Mouse (Mus musculus) common myeloid progenitor, adult 5-6 weeks (primary cell): Measurements from ENCODE around the gene Klk7. TPM values are rescaled to one million over a fixed set of nuclear protein-coding genes. Genes with fewer than 3 reads are reported as not detected.

Source experiments
- ATAC-seq: replicated peaks from 2 replicates; pipeline ENCODE4 v1.8.0; 2016; ENCODE audit warnings: low read depth, mild to moderate bottlenecking, moderate TSS enrichment, inconsistent platforms; ENCODE audit not compliant: poor library complexity, severe bottlenecking
- total RNA-seq: library from RNA; stranded (forward); fragments of 200-1000, 187-1606 nt; gene quantifications from 2 replicates; pipeline ENCODE4 v1.2.3, GENCODE M21; 2017

Klk7 gene
- total RNA-seq, 1 experiment from 2014 or later: not detected

GRCm38 (mm10) chr7:43791591-43791990 is 19.5 kb upstream of the Klk7 start, which contains the start of gene Klk9:
Gene Klk9, plus strand, starts transcription at chr7:43791891.
- no peak for ATAC-seq

- ATAC-seq: no peak
Observed at GRCm38 (mm10) chr7:43796355-43796754, 14.7 kb upstream of the Klk7 start.

- peak; percentile 55 for ATAC-seq
Observed at GRCm38 (mm10) chr7:43797333-43797769, 13.7 kb upstream of the Klk7 start, which contains the start of gene Klk8. Gene Klk8, plus strand, starts transcription at chr7:43797577.

GRCm38 (mm10) chr7:43797844-43798462 is 13.1 kb upstream of the Klk7 start:
- ATAC-seq: peak; percentile 81

- ATAC-seq: no peak
Observed at GRCm38 (mm10) chr7:43799876-43800275, 11.2 kb upstream of the Klk7 start.

GRCm38 (mm10) chr7:43815211-43815610 is 4.1 kb downstream of the Klk7 start:
- no peak for ATAC-seq

- no peak for ATAC-seq
Observed at GRCm38 (mm10) chr7:43816746-43817145, 5.7 kb downstream of the Klk7 start.

GRCm38 (mm10) chr7:43821581-43821980 is 10.5 kb downstream of the Klk7 start:
- ATAC-seq: no peak

GRCm38 (mm10) chr7:43824199-43824598 is 13.1 kb downstream of the Klk7 start, which contains the start of gene Klk6:
Gene Klk6, plus strand, starts transcription at chr7:43824499.
- no peak for ATAC-seq

GRCm38 (mm10) chr7:43826056-43826455 is 15.0 kb downstream of the Klk7 start:
- no peak for ATAC-seq

GRCm38 (mm10) chr7:43827706-43828105 is 16.6 kb downstream of the Klk7 start:
- no peak for ATAC-seq

- no peak for ATAC-seq
Observed at GRCm38 (mm10) chr7:43829006-43829405, 17.9 kb downstream of the Klk7 start.

- no peak for ATAC-seq
Observed at GRCm38 (mm10) chr7:43841701-43842100, 30.6 kb downstream of the Klk7 start, which contains the start of gene Klk5. Gene Klk5, plus strand, starts transcription at chr7:43841971.

- ATAC-seq: no peak
Observed at GRCm38 (mm10) chr7:43843801-43844200, 32.7 kb downstream of the Klk7 start.

- ATAC-seq: no peak
Observed at GRCm38 (mm10) chr7:43851616-43852015, 40.5 kb downstream of the Klk7 start.

GRCm38 (mm10) chr7:43854642-43855380 is 43.7 kb downstream of the Klk7 start:
- ATAC-seq: no peak

- ATAC-seq: no peak
Observed at GRCm38 (mm10) chr7:43855709-43856108, 44.6 kb downstream of the Klk7 start.

GRCm38 (mm10) chr7:43856307-43856706 is 45.2 kb downstream of the Klk7 start:
- ATAC-seq: no peak

- no peak for ATAC-seq
Observed at GRCm38 (mm10) chr7:43857501-43857900, 46.4 kb downstream of the Klk7 start.

- ATAC-seq: no peak
Observed at GRCm38 (mm10) chr7:43860411-43860810, 49.3 kb downstream of the Klk7 start.
